Mouse (Mus musculus): ENCODE measurements around the gene Tmem80. TPM values are rescaled to one million over a fixed set of nuclear protein-coding genes. Genes with fewer than 3 reads are reported as not detected.
A peak's percentile ranks its signal among the peaks of the same experiment; 100 is the strongest.

Gene Tmem80
- polyA plus RNA-seq, 1 experiment from 2014 or later: 54.4 TPM

DNA sequence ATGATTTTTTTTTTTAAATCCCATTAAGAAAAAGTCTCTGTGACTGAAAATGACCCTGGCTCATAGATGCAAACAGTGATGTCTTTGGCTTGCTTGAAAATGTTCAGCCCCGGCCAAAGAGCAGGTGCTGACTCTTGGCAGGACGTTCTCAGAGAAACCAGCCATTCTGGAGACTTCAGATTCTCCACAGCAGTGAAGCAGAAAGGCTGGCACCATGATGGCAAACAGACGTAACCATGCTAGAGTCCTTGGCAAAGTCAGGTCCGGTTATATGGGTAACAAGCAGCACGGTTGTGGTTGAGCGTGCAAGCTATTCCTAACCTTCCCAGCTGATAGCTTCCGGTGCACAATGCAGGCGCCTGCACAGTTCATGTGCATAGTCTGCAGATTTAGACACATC lies 28.4 kb upstream of the Tmem80 start:
- peaks cover 69% of the 10 kb centered on the region for H3K36me3 ChIP-seq
- WGBS: 96% methylated on average over 8 of the region's 8 CpGs
- H3K27me3 ChIP-seq: peaks cover 19% of the 10 kb centered on the region
- H3K9me3 ChIP-seq (replicated peaks): no peaks in the 10 kb centered on the region
- no peak overlapping the region for H3K9ac ChIP-seq
- H3K4me1 ChIP-seq: peaks cover 7% of the 10 kb centered on the region
- H3K4me2 ChIP-seq: no peak overlapping the region
- H3K4me3 ChIP-seq (replicated peaks): no peak overlapping the region
- H3K27ac ChIP-seq: no peak overlapping the region
- ATAC-seq (replicated peaks; ENCODE audit: low FRiP score): no peak

- no peaks in the 10 kb centered on the region for H3K4me1 ChIP-seq
- no peak overlapping the region for H3K4me2 ChIP-seq
- H3K27ac ChIP-seq: no peak overlapping the region
- H3K9ac ChIP-seq: no peak overlapping the region
- no peak for ATAC-seq (replicated peaks; ENCODE audit: low FRiP score)
- no peaks in the 10 kb centered on the region for H3K9me3 ChIP-seq (replicated peaks)
- peaks cover 91% of the 10 kb centered on the region for H3K36me3 ChIP-seq
- H3K4me3 ChIP-seq (replicated peaks): no peak overlapping the region
- no peaks in the 10 kb centered on the region for H3K27me3 ChIP-seq
- 97% methylated on average over 9 of the region's 9 CpGs for WGBS
Measured at GRCm38 (mm10) chr7:141301386-141301785, 26.2 kb upstream of the Tmem80 start.

GRCm38 (mm10) chr7:141302702-141303268 lies 24.8 kb upstream of the Tmem80 start:
- Histone ChIP-seq H3K4me3 (replicated peaks) (no peak overlapping the region), H3K9ac (no peak overlapping the region), H3K36me3 (peaks cover 93% of the 10 kb centered on the region), H3K4me2 (no peak overlapping the region), H3K4me1 (no peaks in the 10 kb centered on the region), H3K27ac (no peak overlapping the region), H3K27me3 (no peaks in the 10 kb centered on the region), H3K9me3 (replicated peaks) (no peaks in the 10 kb centered on the region)
- ATAC-seq (replicated peaks; ENCODE audit: low FRiP score): no peak
- WGBS: 95% methylated on average over 1 of the region's 1 CpGs

DNA sequence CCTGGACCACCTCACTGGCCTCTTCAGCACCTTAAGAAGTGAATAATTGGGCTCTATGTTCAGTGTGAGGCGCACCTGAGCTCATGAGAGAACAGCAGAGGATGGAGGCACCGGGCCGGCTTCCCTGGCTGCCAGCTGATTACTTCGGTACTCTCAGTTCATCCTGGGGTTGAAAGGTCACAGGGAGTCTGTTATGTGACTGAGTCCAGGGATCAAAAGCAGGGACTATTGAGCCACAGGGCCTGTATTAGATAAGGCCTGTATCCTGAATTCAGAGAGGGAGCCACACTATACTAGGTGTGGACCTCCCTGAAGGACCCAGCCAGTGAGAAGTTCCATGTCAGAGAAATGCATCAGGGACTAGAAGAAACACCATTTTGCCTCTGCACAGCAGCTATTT lies 23.0 kb upstream of the Tmem80 start:
- Histone ChIP-seq H3K9me3 (replicated peaks) (no peaks in the 10 kb centered on the region), H3K4me2 (no peak overlapping the region), H3K36me3 (peaks cover 100% of the 10 kb centered on the region), H3K4me1 (no peaks in the 10 kb centered on the region), H3K9ac (no peak overlapping the region), H3K27me3 (no peaks in the 10 kb centered on the region), H3K4me3 (replicated peaks) (no peak overlapping the region), H3K27ac (no peak overlapping the region)
- WGBS: 77% methylated on average over 4 of the region's 4 CpGs
- ATAC-seq (replicated peaks; ENCODE audit: low FRiP score): no peak

- H3K9me3 ChIP-seq (replicated peaks): no peaks in the 10 kb centered on the region
- H3K27me3 ChIP-seq: no peaks in the 10 kb centered on the region
- no peak overlapping the region for H3K4me2 ChIP-seq
- no peaks in the 10 kb centered on the region for H3K4me1 ChIP-seq
- H3K9ac ChIP-seq: no peak overlapping the region
- no peak overlapping the region for H3K27ac ChIP-seq
- no peak overlapping the region for H3K4me3 ChIP-seq (replicated peaks)
- WGBS: 93% methylated on average over 2 of the region's 2 CpGs
- ATAC-seq (replicated peaks; ENCODE audit: low FRiP score): no peak
- H3K36me3 ChIP-seq: peaks cover 99% of the 10 kb centered on the region
Measured at GRCm38 (mm10) chr7:141314416-141314815, 13.1 kb upstream of the Tmem80 start.

GRCm38 (mm10) chr7:141315076-141315475 lies 12.5 kb upstream of the Tmem80 start:
- Histone ChIP-seq H3K27me3 (no peaks in the 10 kb centered on the region), H3K36me3 (peaks cover 99% of the 10 kb centered on the region), H3K9me3 (replicated peaks) (no peaks in the 10 kb centered on the region), H3K9ac (no peak overlapping the region), H3K4me1 (no peaks in the 10 kb centered on the region), H3K4me2 (no peak overlapping the region), H3K4me3 (replicated peaks) (no peak overlapping the region), H3K27ac (no peak overlapping the region)
- WGBS: 89% methylated on average over 8 of the region's 8 CpGs
- ATAC-seq (replicated peaks; ENCODE audit: low FRiP score): no peak

DNA sequence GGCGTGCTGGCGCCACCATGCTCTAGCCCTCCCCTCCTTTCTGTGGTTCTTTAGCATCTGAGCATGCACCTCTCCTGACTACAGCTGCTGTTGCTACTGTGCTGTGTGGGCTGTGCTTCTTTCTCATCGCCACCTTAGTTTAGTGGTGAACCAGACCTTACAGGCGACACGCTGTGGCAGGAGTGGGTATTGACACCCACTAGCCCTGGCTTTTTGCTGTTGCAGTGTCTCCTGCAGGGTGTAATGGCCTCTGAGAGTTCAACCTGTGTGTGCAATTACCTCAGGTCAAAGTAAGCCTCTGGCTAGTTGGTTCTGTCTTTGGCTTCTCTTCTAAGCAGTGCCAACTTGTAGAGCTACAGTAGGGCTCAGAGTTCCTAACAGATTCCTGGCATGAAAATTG lies 11.6 kb upstream of the Tmem80 start:
- H3K4me1 ChIP-seq: no peaks in the 10 kb centered on the region
- 68% methylated on average over 5 of the region's 5 CpGs for WGBS
- no peak; the same call in 1 of the 2 replicates for ATAC-seq (replicated peaks; ENCODE audit: low FRiP score)
- peaks cover 99% of the 10 kb centered on the region for H3K36me3 ChIP-seq
- no peak overlapping the region for H3K4me2 ChIP-seq
- H3K27ac ChIP-seq: no peak overlapping the region
- H3K27me3 ChIP-seq: no peaks in the 10 kb centered on the region
- no peaks in the 10 kb centered on the region for H3K9me3 ChIP-seq (replicated peaks)
- H3K9ac ChIP-seq: no peak overlapping the region
- H3K4me3 ChIP-seq (replicated peaks): no peak overlapping the region

GRCm38 (mm10) chr7:141317619-141318132 lies 9.9 kb upstream of the Tmem80 start:
- WGBS: 74% methylated on average over 1 of the region's 1 CpGs
- H3K27ac ChIP-seq: no peak overlapping the region
- H3K27me3 ChIP-seq: no peaks in the 10 kb centered on the region
- peaks cover 99% of the 10 kb centered on the region for H3K36me3 ChIP-seq
- no peak overlapping the region for H3K4me3 ChIP-seq (replicated peaks)
- no peak for ATAC-seq (replicated peaks; ENCODE audit: low FRiP score)
- H3K9ac ChIP-seq: no peak overlapping the region
- no peaks in the 10 kb centered on the region for H3K4me1 ChIP-seq
- no peak overlapping the region for H3K4me2 ChIP-seq
- no peaks in the 10 kb centered on the region for H3K9me3 ChIP-seq (replicated peaks)

GRCm38 (mm10) chr7:141319446-141319845 lies 8.1 kb upstream of the Tmem80 start:
- Histone ChIP-seq H3K9ac (no peak overlapping the region), H3K4me3 (replicated peaks) (no peak overlapping the region), H3K27ac (no peak overlapping the region), H3K9me3 (replicated peaks) (no peaks in the 10 kb centered on the region), H3K36me3 (peaks cover 98% of the 10 kb centered on the region), H3K27me3 (no peaks in the 10 kb centered on the region), H3K4me2 (no peak overlapping the region), H3K4me1 (no peaks in the 10 kb centered on the region)
- no peak for ATAC-seq (replicated peaks; ENCODE audit: low FRiP score)
- WGBS: 62% methylated on average over 2 of the region's 2 CpGs

GRCm38 (mm10) chr7:141324686-141325085 lies 2.9 kb upstream of the Tmem80 start:
- no peaks in the 10 kb centered on the region for H3K9me3 ChIP-seq (replicated peaks)
- no peak overlapping the region for H3K9ac ChIP-seq
- H3K27ac ChIP-seq: no peak overlapping the region
- peaks cover 46% of the 10 kb centered on the region for H3K36me3 ChIP-seq
- no peak overlapping the region for H3K4me2 ChIP-seq
- no peak overlapping the region for H3K4me3 ChIP-seq (replicated peaks)
- peaks cover 26% of the 10 kb centered on the region for H3K4me1 ChIP-seq
- no peak for ATAC-seq (replicated peaks; ENCODE audit: low FRiP score)
- WGBS: 100% methylated on average over 1 of the region's 1 CpGs
- H3K27me3 ChIP-seq: no peaks in the 10 kb centered on the region

GRCm38 (mm10) chr7:141326546-141327446 lies 743 bp upstream of the Tmem80 start:
- Histone ChIP-seq H3K27me3 (no peaks in the 10 kb centered on the region), H3K9ac (peak overlapping the region; percentile 80), H3K4me1 (peaks cover 26% of the 10 kb centered on the region), H3K4me3 (replicated peaks) (peak overlapping the region; percentile 57), H3K4me2 (peak overlapping the region; percentile 98), H3K9me3 (replicated peaks) (no peaks in the 10 kb centered on the region), H3K27ac (peak overlapping the region; percentile 96), H3K36me3 (peaks cover 27% of the 10 kb centered on the region)
- WGBS: 3% methylated on average over 35 of the region's 35 CpGs
- ATAC-seq (replicated peaks; ENCODE audit: low FRiP score): peak; percentile 27

DNA sequence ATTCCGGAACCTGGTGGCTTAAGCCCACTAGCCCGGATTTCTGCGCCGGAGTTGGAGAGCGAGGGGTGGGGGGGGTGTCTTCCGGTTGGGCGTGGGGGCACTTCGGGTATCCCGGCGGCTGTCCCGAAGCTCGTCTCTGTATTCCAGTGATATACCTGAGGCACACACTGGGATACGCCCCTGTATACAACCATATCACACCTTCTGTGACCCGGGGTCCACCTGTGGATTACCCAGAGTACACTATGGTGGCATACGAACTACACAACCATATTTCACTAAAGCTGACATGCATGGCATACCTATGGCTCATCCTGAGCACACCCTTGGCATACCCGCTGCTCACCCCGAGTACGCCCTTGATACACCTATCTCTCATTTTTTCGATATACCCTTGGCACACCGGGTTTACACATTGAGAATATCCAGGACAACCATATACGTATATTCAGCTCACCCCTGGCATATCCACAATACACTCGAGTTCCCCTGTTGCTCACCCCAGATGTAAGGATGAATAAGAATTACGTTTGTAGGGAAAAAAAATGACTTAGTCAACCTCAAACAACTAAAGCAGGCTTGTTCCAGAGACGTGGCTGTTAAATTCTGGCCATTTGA lies 943 bp downstream of the Tmem80 start:
- H3K9ac ChIP-seq: peak overlapping the region; percentile 54
- H3K27me3 ChIP-seq: no peaks in the 10 kb centered on the region
- ATAC-seq (replicated peaks; ENCODE audit: low FRiP score): peak; percentile 6; the same call in 1 of the 2 replicates
- peaks cover 20% of the 10 kb centered on the region for H3K36me3 ChIP-seq
- peaks cover 26% of the 10 kb centered on the region for H3K4me1 ChIP-seq
- WGBS: 14% methylated on average over 24 of the region's 24 CpGs
- peak overlapping the region; percentile 98 for H3K4me2 ChIP-seq
- H3K27ac ChIP-seq: peak overlapping the region; percentile 96
- peak overlapping the region; percentile 57 for H3K4me3 ChIP-seq (replicated peaks)
- no peaks in the 10 kb centered on the region for H3K9me3 ChIP-seq (replicated peaks)

All from kidney, embryonic 15.5 days (tissue).